Mouse (Mus musculus) cerebellum, adult (tissue): ENCODE measurements around the gene Laptm4a.

Source experiments
- ATAC-seq: cut with Nextera tagmentation; 2 replicates; pipeline ENCODE4 v1.9.2; 2017; ENCODE audit warnings: mild to moderate bottlenecking, moderate library complexity, mixed read lengths; ENCODE audit not compliant: insufficient number of reproducible peaks, low FRiP score, low TSS enrichment

Laptm4a gene

DNA sequence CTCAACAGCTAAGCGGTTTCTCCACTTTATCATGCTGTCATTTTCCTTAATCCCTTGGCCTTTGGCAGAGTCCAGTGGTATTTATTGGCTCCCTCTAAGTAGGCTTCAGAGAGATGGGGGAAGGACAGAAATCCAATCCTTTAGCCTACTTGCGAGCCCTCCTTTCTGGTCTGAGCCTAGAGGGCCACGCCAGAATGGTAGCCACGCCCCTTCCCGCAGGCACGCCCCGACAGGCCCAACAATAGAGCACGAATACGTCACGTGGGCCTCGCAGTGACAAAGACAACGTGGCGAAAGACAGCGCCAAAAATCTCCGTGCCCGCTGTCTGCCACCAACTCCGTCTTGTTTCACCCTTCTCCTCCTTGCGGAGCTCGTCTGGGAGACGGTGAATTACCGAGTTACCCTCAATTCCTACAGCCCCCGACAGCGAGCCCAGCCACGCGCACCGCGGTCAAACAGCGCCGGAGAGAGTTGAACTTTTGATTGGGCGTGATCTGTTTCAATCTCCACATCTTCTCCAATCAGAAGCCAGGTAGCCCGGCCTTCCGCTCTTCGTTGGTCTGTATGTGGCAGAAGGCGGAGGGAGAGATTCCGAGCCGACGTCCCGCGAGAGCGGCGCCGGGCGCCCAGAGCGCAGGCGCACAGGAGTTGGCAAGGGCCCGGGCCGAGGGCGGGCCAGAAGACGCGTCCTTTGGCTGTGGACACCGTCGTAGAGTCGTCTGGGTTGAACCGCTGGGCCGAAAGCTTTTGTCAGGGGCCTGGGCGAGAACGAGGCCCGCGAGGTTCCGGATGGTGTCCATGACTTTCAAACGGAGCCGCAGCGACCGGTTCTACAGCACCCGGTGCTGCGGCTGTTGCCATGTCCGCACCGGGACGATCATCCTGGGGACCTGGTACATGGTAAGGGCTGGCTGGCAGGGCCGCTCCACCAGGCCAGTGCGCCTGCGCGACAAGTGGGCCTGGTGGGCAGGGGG is at the start of gene Laptm4a:
Gene Laptm4a, plus strand, starts transcription at position 271 of the 975 bp plus-strand sequence.
- ATAC-seq: peak; percentile 98

DNA sequence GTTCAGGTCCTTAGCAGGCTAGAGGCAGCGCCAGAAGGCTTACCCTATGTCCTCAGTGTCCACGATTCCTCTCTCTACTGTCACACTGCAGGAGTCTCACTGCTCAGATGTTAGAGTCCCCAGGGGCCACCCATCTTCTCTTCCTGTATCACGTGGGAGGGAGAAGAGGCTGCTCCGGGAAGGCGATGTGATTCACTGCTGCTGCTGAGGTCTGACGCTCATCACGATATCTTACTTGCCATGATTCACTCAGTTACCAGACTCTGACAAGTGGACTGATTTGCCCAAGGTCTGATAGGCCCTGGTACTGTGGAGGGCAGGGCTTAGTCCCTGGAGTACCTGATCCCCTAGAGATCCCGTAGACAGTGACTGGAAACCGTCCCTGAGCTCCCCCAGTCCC is 45.9 kb upstream of the Laptm4a start:
- no peak for ATAC-seq

DNA sequence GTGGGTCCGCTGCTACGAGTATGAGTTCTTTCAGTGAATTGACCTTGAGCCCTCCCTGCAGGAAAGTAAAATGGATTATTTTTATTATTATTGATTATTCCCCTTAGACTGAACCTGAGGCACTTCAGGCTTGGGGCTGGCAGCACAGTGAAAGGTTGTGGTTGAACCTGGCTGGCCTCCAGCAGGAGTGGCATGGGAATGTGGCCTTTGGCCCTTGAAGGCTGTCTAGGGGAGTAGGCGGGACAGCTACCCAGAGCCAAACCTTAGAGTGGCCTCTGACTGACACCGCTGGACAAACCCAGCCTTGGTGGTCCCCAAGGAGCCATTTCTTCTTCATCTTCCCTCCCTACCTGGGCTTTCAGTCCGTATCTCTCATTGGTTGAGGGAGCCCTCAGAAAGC is 44.6 kb upstream of the Laptm4a start:
- no peak for ATAC-seq

DNA sequence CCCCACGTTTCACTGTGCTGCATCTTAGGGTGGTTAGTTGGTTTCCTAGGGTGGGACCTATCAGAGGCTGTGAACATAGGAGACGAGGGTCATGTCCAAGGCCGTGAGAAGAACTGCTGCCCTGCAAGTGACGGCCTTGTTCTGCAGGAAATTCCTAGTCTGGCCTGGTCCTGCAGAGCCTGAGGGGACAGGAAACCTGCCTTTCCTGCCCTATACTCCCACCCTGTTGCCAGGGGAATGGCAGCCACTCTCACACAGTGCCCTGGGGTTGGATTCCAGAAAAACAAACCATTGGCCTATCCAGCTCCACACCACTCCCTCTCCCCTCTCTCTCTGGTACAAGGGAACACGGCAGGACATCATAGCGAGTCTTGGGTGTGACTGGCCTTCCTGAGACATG is 44.1 kb upstream of the Laptm4a start:
- no peak for ATAC-seq

DNA sequence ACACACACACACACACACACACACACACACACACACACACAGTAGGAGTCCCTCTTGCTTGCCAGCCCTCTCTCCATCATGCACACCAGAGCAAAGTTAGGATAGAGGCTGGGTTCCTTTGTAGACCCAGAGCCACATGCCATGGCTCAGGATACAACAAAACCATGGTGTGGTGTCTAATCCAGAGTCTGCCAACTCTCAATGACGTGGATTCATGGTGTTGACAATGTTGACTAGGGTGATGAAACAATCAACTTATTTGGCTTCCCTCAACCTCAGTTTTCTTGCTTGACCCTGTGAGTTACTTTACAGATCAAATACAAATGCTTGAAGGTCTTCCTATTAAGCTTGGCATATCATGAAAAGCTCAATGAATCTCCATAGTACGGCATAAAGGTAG is 42.7 kb upstream of the Laptm4a start:
- no peak for ATAC-seq

DNA sequence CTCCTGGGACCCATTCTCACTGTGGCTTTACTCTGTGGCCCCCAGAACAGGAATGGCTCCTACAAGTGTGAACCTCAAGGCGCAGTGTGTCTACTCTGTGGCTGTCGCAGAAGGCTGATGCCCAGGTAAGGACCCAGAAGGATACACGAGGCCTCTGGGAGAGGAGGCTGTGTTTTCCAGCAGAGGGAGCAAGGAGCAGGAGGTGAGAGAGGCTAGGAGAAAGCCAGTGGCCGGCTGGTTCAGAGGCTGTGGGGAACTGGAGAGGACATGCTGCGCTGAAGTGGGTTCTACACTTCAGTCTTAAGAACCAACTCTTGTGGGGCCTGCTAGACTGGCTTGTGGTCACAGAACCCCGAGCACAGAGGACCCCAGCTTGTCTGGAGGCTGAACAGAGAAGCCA is 42.1 kb upstream of the Laptm4a start:
- no peak for ATAC-seq

DNA sequence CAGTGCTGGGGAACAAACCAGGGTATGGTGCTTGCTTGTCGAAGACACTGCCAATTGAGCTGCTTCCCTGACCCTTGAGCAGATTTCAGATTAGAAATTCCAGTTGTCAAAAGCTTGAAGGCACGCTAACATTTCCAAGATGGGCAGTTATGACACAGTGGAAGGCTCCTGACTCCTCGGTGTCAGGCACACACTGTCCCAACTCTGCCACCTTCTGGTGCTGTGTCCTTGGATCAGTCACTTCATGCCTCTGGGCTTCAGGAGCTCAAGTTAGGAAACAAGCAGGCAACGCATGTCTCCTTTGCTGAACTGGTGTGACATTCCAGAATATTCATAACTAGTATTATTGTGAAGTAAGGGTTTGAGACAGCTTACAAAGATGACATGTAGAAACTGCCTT is 39.7 kb upstream of the Laptm4a start:
- ATAC-seq: no peak

DNA sequence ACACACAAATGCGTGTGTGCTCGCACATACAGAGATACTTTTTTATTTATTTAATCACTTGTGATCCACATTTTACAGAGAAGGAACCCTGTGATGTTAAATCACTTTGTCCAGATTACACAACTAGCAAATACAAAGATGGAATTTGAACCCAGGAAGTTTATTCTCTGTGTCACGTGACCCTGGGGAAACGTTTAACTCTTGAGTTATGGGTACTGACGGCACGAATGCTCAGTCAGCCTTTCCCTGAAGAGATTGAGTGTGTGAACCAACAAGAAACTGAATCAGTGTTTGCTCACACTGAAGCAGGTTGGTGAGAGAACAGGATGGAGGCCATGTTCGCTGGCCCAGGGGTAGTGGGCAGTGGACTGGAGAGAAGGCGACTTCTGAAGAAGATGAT is 39.1 kb upstream of the Laptm4a start:
- ATAC-seq: no peak

DNA sequence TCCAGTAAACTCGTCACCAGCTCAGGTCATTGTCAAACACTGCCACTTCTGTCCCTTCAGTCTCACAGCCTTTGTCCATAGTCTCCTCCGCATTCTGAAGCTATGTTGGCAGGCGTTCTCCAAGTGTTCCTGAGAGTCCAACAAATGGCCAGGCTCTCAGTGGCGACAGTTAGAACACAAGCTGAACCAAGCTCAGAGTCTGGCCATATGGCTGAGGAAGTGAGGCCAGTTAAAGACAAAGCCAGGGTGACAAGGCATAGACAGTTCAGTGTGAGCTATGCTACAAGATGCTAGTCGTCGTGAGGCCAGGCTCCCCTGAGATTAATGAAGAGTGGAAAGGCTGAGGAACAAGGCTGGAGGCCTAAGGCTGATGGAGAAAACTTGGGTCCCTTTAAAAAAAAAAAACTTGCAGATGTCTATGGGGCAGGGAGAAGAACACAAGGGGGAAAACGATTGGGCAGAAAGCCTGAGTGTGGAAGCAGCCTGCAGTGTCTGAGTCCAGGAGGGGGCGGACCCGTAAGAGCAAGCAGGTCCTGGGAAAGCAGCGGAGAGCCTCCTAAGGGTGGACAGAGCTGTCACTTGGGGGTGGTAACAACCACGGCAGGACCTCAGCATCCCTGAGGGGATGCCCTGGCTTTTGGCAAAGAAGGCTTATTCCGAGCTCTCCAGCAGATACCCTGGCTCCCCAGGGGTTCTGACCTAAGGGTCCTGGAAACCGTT is 36.9 kb upstream of the Laptm4a start:
- peak; percentile 72 for ATAC-seq

DNA sequence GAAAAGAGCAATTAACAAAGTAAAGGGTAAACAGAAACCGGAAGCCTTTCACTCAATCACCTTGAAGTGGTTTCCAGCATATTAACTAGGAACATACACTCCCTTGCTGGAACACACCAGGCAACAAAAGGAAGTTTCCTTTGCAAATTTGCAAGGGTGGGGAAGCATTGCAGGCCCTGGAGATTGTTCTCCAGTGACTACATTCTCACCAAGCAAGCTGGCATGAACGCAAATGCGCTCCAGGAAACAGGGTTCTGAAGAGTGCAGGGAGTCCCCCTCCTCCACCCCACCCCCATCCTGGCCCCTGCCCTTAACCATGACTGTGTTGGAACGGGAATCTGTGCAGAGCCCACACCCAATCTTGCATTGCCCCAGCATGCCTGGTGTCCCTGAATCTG is 36.3 kb upstream of the Laptm4a start:
- no peak for ATAC-seq

DNA sequence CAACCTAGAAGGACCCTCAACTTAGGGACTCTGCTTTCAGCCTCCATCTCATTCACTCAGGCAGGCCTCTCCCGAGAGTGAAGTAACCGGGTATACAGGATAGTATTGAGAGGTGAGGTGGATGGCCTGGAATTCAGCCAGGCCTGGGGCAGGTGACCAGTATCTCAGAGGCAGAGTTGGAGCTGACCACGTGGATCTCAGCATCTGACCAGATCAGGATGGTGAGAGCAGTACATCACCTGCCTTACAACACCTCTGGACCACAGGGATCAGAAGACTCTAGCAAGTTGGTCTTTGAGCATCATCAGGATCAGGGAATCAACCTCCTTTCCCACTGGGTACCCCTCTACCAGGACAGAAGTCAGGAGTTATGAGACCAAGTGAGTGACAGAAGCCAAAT is 35.5 kb upstream of the Laptm4a start:
- ATAC-seq: no peak

DNA sequence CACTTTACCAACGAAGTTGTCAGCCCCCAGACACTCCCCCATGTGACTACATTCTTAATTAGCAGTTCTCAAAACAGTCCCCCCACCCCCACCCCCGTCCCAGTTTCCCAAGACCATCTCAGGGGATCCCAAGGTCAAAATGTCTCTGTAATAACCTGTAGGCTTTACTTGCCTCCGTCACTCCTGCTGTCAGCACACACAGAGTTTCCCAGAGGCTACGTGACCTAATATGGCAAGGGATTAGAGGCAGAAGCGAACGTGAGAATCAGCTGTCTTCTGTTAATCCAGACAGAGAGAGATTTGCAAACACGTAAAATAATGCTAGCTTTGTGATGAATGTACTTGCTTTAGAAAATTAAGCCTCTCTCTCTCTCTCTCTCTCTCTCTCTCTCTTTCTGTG is 33.0 kb upstream of the Laptm4a start:
- ATAC-seq: no peak

DNA sequence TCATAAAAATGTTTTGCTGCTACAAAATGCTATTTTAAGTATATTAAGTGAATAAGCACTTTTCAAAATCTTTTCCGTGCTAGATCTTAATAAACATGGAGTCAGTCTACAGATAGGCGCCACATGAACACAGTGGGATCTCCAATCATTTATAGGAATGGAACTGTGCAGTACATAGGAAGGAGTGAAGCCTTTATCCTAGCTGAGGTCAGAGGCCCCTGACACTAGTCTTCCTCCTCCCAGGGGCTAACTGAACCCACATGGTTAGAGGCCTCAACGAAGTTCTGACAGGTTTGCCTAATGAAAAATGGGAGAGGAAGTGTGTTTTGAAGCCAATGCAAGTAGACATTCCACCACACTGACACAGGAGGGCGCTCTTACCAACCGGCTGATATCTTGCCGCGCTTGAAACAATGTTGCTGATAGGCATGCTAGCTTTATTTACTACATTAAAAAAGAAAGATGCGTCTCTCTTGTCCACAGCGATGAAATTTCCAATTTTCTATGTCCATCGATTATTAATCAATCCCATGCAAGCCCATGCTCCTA is 32.3 kb upstream of the Laptm4a start:
- ATAC-seq: no peak

DNA sequence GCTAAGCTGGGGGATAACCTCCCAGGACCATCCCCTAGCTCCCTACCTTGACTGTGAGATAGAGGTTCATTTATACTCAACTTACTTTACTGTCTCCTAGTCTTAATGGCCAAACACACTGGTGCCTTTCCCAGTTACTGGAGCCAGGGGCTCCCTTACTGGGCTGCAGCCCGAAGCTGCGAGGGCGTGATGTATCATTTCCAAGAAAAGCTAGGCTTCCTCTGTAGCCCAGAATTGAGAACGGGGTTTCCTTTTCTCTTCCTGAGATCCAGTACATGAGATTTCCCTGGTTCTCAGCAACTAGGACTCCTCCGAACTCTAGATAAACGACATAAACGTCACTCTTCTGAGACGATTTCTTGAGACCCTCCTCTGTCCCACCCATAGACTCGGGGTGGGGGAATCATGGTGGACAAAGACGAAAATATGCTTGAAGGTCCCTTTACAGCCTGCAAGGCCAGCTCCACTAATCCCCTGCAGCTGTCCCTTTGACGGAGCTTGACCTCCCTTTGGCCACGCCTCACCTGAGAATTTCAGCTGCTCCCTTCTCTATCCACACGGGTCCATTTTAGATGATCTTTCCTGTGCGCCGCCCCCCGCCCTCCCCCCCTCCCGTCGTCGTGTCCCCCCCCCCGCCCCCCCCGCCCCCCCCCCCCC is 28.5 kb upstream of the Laptm4a start:
- no peak for ATAC-seq

DNA sequence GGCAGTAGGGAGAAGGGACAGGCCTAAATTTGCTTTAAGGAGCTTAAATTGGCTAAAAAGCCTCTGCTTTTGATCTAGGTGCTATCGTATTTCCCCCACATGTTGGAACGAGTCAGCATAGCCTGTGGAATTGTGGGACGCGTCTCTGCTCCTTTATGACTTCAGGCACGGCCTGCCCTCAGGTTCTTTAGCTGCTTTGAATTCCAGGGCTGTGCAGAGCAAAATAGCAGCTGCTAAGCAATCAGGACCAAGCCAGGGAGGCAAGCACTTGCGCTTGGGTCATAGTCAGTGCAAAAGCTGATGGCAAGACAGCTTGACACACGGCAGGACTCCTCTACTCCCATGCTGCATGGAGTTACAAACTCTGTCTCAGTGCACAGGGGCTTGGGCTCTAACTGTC is 24.3 kb upstream of the Laptm4a start:
- no peak for ATAC-seq

DNA sequence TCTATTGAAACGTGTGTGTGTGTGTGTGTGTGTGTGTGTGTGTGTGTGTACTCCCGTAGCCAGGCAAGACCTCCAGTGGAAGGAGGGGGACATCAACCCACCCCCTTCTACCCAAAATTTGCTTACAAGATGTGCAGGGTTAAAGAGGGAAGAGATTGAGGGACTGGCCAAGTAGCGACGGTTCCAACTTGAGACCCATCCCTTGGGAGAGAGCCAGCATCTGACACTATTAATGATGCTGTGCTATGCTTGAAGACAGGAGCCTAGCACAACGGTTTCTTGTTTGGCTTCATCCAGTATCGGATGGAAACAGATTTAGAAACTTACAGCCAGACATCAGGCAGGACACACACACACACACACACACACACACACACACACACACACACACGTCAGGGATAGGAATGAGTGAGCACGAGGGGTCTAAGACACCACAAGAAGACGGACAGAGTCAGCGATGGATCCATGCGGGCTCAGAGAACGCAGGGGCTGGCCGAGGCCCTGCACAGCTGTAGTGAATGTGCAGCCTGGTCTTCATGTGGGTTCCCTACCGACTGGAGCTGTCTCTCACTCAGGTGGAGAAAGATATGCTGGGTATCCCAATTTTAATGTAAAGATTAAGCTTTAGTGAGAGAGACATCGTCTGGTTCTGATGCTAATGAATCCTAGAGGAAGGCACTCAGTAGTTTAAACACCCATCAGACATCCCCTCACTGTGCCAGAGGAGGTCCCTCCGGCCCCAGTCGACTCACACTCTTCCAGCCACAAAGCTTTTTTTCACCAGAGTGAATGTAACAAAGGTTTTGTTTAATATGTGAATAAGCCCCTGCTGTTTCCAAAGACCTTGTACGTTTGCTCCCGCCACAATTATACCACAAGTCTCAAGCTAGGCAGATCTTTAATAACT is 22.3 kb upstream of the Laptm4a start:
- no peak for ATAC-seq

DNA sequence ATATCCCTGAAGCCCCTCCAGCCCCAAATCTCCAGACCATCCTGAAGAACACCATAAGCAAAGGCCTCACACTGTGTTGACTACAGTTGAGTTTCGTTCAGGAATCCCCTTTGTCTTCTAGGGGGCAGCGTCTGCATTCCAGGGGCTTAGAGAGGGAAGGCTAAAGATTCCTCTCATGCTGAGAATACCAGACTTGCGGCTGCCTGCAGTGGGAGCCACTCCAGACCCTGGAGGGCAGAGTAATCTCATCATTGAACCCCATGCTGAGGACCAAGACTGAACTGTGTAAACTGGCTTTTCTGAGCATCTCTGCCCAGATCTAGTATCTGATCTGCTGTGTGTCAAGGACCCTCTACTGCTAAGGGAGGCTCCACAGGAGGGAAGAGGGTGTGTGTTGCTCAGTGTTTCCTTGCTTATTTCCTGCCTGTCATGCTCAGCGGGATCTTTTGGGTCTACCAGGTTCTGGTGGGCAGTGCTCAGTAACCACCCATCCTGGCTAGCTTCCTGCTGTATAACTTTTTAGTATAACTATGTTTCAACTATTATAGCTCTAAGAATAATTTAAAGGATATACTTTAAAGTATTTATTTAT is 21.3 kb upstream of the Laptm4a start:
- no peak for ATAC-seq

DNA sequence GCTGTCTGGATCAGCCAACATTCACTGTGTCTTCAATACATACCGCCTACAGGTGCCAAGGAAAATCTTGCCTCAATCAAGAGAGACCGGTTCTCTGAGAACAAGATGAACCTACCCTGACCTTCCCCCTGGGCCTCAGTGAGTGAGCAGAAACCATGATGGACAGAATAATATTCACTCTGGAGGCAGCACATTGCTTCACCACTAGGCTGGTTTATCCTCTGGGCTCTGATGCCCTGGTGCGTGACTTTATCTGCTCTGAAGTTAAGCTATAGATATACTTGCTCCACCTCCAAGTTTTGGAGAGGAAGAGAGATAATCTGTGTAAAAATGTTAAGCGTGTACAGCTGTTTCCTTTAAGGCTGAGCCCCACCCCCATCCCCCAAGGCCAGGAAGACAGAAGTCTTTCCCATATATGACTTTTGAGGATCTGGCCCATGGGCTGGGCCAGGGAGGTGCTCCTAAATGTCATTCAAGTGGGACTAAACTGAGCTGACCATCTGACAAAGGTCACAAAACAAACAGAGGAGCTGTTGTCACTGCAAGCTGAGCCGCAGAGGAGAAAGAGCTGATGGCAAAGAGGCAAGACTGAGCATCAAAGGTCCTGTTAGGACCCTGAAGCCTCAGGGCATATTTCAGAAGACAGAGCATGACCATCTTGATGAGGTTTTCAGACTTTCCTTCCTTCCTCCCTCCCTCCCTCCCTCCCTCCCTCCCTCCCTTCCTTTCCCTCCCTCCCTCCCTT is 20.4 kb upstream of the Laptm4a start:
- ATAC-seq: no peak

DNA sequence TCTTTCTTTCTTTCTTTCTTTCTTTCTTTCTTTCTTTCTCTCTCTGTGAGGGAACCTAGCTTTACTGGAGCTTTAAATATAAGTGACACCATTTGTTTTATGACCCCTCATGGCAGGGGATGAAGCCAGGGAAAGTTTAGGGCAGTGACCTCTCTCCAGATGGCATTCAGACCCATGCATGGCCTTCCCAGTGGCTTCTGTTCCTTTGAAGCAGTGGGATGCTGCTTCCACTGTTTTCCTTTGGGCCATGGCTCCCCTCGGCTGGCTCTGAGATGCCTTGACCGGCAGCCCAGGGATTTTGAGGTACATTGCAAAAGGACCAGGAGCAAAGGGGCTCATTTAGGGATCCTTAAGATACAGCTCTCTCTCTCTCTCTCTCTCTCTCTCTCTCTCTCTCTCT is 19.5 kb upstream of the Laptm4a start:
- no peak for ATAC-seq
